ENCODE assay signal across 10 mouse cellular contexts in genomic region chr16:42444408-42444862, GRCm38 (mm10).
A peak's percentile ranks its signal among the peaks of the same experiment; 100 is the strongest.
DNase-seq lines count a peak whose midpoint lies in the region; ATAC-seq lines count a peak whose summit lies in the region.
"Had no signal": no experiment of that assay in that cellular context is flagged by ENCODE, and none has a peak within 500 bp of the region (broad histone marks: within the 10 kb centered on the region; RNA-seq: fewer than 3 reads in every experiment).

No protein-coding gene starts in this region.

- no peaks in the 10 kb centered on the region for H3K27me3 ChIP-seq in heart, embryonic 13.5 days (replicated peaks)
- H3K27me3 ChIP-seq: CH12.LX; liver, embryonic 13.5 days had no signal

- DNase-seq in heart, adult 11 months = no peak
- peak; percentile 63 to 73 for DNase-seq in cerebellum, postnatal 10 days
- DNase-seq in gastrocnemius, postnatal 25 days = peak; percentile 12
- DNase-seq in left cerebral cortex, postnatal 4 days = peak; percentile 25
- DNase-seq in right cerebral cortex, postnatal 25 days = peak; percentile 21
- DNase-seq in thymus, postnatal 4 days = no peak
- DNase-seq: liver, embryonic 13.5 days had no signal

- H3K9ac ChIP-seq in heart, embryonic 13.5 days = no peak overlapping the region
- H3K9ac ChIP-seq: liver, embryonic 13.5 days had no signal

- peak overlapping the region; percentile 58 for H3K4me2 ChIP-seq in heart, embryonic 13.5 days
- H3K4me2 ChIP-seq: liver, embryonic 13.5 days had no signal

- peak overlapping the region; percentile 6 for H3K4me3 ChIP-seq in heart, embryonic 13.5 days
- H3K4me3 ChIP-seq: liver, embryonic 13.5 days had no signal

- peaks cover 5% of the 10 kb centered on the region; the same call in 1 of the 2 replicates for H3K9me3 ChIP-seq in heart, embryonic 13.5 days
- H3K9me3 ChIP-seq: liver, embryonic 13.5 days had no signal

- H3K4me1 ChIP-seq in heart, embryonic 13.5 days = peaks cover 15% of the 10 kb centered on the region
- H3K4me1 ChIP-seq: liver, embryonic 13.5 days had no signal

- WGBS in heart, embryonic 13.5 days = 43% methylated on average over 10 of the region's 10 CpGs

- H3K36me3 ChIP-seq in heart, embryonic 13.5 days = no peaks in the 10 kb centered on the region
- H3K36me3 ChIP-seq: liver, embryonic 13.5 days had no signal

- no peak for ATAC-seq in heart, embryonic 13.5 days (ENCODE audit: extremely low read depth, insufficient number of reproducible peaks, low FRiP score, low TSS enrichment)
- no peak for ATAC-seq in megakaryocyte-erythroid progenitor cell, adult 5-6 weeks (replicated peaks; ENCODE audit: low FRiP score, low TSS enrichment, poor library complexity, severe bottlenecking)

- intact Hi-C loops in left cerebral cortex, postnatal 4 days (cut with DNase I) = loop anchor here (10.0 kb wide), 1 partner anchor 180 kb away; no protein-coding TSS in a partner anchor

- peak overlapping the region; percentile 37; the same call in 1 of the 2 replicates for H3K27ac ChIP-seq in heart, embryonic 13.5 days (replicated peaks)
- H3K27ac ChIP-seq: liver, embryonic 13.5 days had no signal

Comparison
In these comparisons a context has a peak if more than half of its experiments do, and no peak if none do; other contexts are left out.
1. DNase-seq: peak in cerebellum, postnatal 10 days (2 of 2), gastrocnemius, postnatal 25 days (single experiment), left cerebral cortex, postnatal 4 days (single experiment) and right cerebral cortex, postnatal 25 days (single experiment); none in heart, adult 11 months (single experiment) and thymus, postnatal 4 days (single experiment).